Mouse (Mus musculus): Measurements from ENCODE around the gene Tpd52l2.

DNA sequence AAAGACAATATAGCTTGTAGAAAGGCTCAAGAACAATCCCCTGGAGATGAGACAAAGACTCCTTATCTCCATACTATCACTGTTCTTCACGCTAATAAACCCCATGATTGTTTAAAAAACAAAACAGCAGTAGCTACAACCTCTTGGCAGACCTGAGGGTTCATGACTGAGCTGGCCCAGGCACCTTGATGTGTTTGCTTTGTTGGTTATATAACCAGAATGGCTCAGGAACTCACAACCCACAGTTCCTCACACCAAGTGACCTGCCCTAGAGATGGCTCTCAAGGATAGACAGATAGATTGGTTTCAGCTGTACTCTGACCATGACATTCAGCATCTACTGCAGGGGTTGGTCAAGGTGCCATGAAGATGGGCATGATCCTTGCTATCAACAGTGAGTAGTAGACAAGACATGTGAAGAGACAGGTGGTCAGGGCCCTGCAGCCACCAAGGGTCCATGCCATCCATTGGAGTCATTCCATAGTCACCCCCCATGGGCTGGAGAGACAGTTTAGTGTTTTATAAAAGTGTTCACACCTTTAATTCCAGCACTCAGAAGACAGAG lies 35.3 kb upstream of the Tpd52l2 start:
- TF ChIP-seq CTCF (IDR thresholded peaks at IDR 0.05; ENCODE audit: low read depth) (no peak), EP300 (IDR thresholded peaks at IDR 0.05; ENCODE audit: low read depth) (no peak)

Measured in heart, postnatal 0 days (tissue).